Mouse (Mus musculus) kidney, postnatal 0 days (tissue): Measurements from ENCODE around the gene Csdc2. TPM values are rescaled to one million over a fixed set of nuclear protein-coding genes. Genes with fewer than 3 reads are reported as not detected.
A peak's percentile ranks its signal among the peaks of the same experiment; 100 is the strongest.

Source experiments
- ATAC-seq: fragments of 200-750 bp; cut with Nextera tagmentation; replicated peaks from 2 replicates; pipeline ENCODE4 v1.8.0; 2017; ENCODE audit warnings: low read depth, moderate number of reproducible peaks, moderate TSS enrichment, moderate library complexity; ENCODE audit not compliant: low FRiP score
- DNase-seq: peaks from one replicate; pipeline ENCODE4 v3.0.0-alpha.2; 2016; ENCODE audit warnings: low spot score
- H3K27ac ChIP-seq: fragments of 300-500 bp; sonication (generic); 2 replicates; pipeline ENCODE4 v1.5.1; 2014; ENCODE audit warnings: mild to moderate bottlenecking
- H3K27me3 ChIP-seq: fragments of 300-500 bp; sonication (generic); 2 replicates; pipeline ENCODE4 v1.6.1; 2014; ENCODE audit warnings: low read length, mixed read lengths; ENCODE audit not compliant: insufficient read depth
- H3K36me3 ChIP-seq: fragments of 300-500 bp; sonication (generic); 2 replicates; pipeline ENCODE4 v1.6.1; 2014; ENCODE audit warnings: low read length, mixed read lengths; ENCODE audit not compliant: insufficient read depth
- H3K4me1 ChIP-seq: fragments of 300-500 bp; sonication (generic); replicated peaks from 2 replicates; pipeline ENCODE4 v1.6.1; 2014; ENCODE audit warnings: antibody characterized with exemption, low read length, mixed read lengths; ENCODE audit not compliant: insufficient read depth
- H3K4me2 ChIP-seq: fragments of 300-500 bp; sonication (generic); 2 replicates; pipeline ENCODE4 v1.6.1; 2014; ENCODE audit warnings: mild to moderate bottlenecking, low read length, moderate library complexity, mixed read lengths
- H3K4me3 ChIP-seq: fragments of 300-500 bp; sonication (generic); replicated peaks from 2 replicates; pipeline ENCODE4 v1.5.1; 2014; ENCODE audit warnings: low read depth, low read length
- H3K9ac ChIP-seq: fragments of 300-500 bp; sonication (generic); 2 replicates; pipeline ENCODE4 v1.6.1; 2014; ENCODE audit warnings: low read depth, low read length
- H3K9me3 ChIP-seq: fragments of 300-500 bp; sonication (generic); replicated peaks from 2 replicates; pipeline ENCODE4 v1.6.1; 2016; ENCODE audit warnings: low read length, inconsistent platforms, mixed read lengths
- CTCF ChIP-seq: IDR thresholded peaks from 2 replicates; pipeline ENCODE4 v1.5.1; 2016; ENCODE audit warnings: antibody characterized with exemption, low read depth, mild to moderate bottlenecking, moderate library complexity
- WGBS: fragments of 180-500 bp; shearing (Covaris S2); extraction: QIAGEN DNeasy Blood & Tissue Kit; methylation state at CpG from one replicate; pipeline ENCODE4 v1.1.7; 2014; 5-methylcytosine and 5-hydroxymethylcytosine counted together
- polyA plus RNA-seq: library from polyadenylated mRNA; unstranded; fragments of >200 nt; fragmentation: Nextera tagmentation; extraction: Ambion mirVana; gene quantifications from 2 replicates; pipeline ENCODE4 v1.2.1, GENCODE M21; 2015

The Csdc2 gene
- polyA plus RNA-seq, 1 experiment from 2014 or later = 20.4 TPM

DNA sequence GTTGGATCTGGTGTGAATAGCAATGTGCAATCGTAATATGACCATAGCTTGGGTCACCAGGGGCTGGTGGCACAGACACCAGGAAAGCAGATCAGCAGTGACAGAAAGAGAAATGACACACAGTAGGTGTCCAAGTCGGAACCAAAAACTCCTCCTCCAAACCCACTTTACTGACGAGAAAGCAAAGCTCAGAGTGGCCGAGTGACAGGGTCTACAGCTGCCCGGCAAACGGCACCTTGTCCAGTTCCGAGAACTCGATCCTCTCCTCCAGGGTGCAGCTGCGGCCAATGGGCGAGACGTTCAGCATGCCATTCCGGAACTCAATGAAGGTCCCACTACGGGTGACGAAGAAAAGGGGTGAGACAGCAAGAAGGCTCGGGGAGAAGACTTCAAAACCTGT, 18.9 kb downstream of the Csdc2 start:
- no peak overlapping the region for H3K9ac ChIP-seq
- no peaks in the 10 kb centered on the region for H3K27me3 ChIP-seq
- WGBS = 86% methylated on average over 15 of the region's 15 CpGs
- DNase-seq (no peak), ATAC-seq (no peak)
- no peaks in the 10 kb centered on the region; the same call in 1 of the 2 replicates for H3K4me1 ChIP-seq
- no peak overlapping the region for H3K4me2 ChIP-seq
- no peak overlapping the region for H3K4me3 ChIP-seq
- no peak for TF ChIP-seq CTCF
- H3K27ac ChIP-seq = no peak overlapping the region
- H3K36me3 ChIP-seq = peaks cover 19% of the 10 kb centered on the region; the same call in 1 of the 2 replicates
- H3K9me3 ChIP-seq = no peaks in the 10 kb centered on the region

DNA sequence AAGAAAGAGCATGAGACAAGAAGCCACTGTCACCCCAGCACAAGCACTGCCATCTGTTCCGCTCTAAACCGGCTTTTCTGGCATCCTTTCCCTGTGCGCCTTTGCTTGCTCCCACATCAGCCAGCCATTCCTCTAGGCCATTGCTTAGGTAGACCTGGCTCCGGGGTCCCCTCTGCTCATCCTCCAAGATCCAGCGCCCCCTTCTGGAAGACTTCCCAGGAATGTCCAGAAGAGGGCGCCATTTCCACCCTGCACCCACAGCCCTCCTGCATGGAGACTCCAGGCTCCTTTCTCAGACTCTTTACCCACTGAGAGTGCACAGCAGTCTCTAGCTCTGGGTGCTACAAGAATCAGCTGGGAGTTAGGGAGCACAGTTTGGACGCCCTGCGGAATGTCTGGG, 19.9 kb downstream of the Csdc2 start:
- Histone ChIP-seq H3K36me3 (peaks cover 19% of the 10 kb centered on the region; the same call in 1 of the 2 replicates), H3K27me3 (no peaks in the 10 kb centered on the region), H3K4me1 (no peaks in the 10 kb centered on the region; the same call in 1 of the 2 replicates), H3K27ac (no peak overlapping the region), H3K4me2 (no peak overlapping the region), H3K9ac (no peak overlapping the region), H3K4me3 (no peak overlapping the region), H3K9me3 (no peaks in the 10 kb centered on the region)
- 66% methylated on average over 8 of the region's 8 CpGs for WGBS
- peak; percentile 93 for TF ChIP-seq CTCF
- peak; percentile 65 for DNase-seq
- no peak for ATAC-seq

DNA sequence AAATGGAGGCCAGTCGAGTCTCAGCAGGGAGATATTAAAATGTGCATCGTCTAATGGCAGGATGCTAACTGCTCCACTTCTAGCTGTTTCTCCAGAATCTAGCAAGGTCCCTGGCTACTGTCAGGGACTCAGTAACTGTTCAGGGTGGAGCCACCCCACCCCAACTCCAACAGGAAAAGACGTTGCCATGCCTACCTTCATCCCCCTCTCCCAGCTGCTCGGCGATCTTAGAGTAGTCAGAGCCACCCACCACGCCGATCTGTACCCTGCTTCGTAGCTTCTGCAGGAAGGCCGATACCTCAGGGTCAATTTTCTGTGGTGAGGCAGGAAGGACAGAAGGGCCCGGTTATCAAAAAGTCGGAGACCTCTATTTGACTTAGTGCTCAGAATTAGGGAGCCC, 21.0 kb downstream of the Csdc2 start:
- ATAC-seq (no peak), DNase-seq (no peak)
- H3K27me3 ChIP-seq = no peaks in the 10 kb centered on the region
- no peak overlapping the region for H3K9ac ChIP-seq
- 86% methylated on average over 11 of the region's 11 CpGs for WGBS
- no peaks in the 10 kb centered on the region; the same call in 1 of the 2 replicates for H3K4me1 ChIP-seq
- no peak for TF ChIP-seq CTCF
- no peak overlapping the region for H3K27ac ChIP-seq
- H3K4me2 ChIP-seq = no peak overlapping the region
- H3K4me3 ChIP-seq = no peak overlapping the region
- no peaks in the 10 kb centered on the region for H3K9me3 ChIP-seq
- H3K36me3 ChIP-seq = peaks cover 12% of the 10 kb centered on the region; the same call in 1 of the 2 replicates

DNA sequence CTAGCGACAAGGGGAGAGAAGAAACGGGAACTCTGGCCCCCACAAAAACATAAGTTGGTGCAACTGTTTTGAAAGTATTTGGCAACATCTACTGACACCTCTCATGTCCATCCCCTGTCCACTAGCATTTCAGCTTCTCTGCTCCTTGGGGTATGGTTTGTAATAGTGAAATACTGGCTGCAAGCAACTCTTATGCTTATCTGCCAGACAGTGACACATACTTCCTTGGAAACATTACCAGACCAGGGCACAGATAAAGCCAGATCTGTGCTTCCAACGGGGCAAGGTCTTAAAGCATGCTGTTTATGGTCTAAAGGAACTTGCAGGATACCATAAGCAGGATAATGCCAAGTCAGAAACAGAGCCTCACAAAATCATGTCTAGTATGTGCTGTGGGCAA, 22.3 kb downstream of the Csdc2 start:
- DNase-seq (no peak), ATAC-seq (no peak)
- no peak overlapping the region for H3K4me3 ChIP-seq
- H3K27ac ChIP-seq = no peak overlapping the region
- H3K4me2 ChIP-seq = no peak overlapping the region
- H3K36me3 ChIP-seq = peaks cover 10% of the 10 kb centered on the region; the same call in 1 of the 2 replicates
- 77% methylated on average over 3 of the region's 3 CpGs for WGBS
- no peaks in the 10 kb centered on the region for H3K9me3 ChIP-seq
- H3K4me1 ChIP-seq = no peaks in the 10 kb centered on the region; the same call in 1 of the 2 replicates
- no peaks in the 10 kb centered on the region for H3K27me3 ChIP-seq
- H3K9ac ChIP-seq = no peak overlapping the region
- TF ChIP-seq CTCF = no peak

DNA sequence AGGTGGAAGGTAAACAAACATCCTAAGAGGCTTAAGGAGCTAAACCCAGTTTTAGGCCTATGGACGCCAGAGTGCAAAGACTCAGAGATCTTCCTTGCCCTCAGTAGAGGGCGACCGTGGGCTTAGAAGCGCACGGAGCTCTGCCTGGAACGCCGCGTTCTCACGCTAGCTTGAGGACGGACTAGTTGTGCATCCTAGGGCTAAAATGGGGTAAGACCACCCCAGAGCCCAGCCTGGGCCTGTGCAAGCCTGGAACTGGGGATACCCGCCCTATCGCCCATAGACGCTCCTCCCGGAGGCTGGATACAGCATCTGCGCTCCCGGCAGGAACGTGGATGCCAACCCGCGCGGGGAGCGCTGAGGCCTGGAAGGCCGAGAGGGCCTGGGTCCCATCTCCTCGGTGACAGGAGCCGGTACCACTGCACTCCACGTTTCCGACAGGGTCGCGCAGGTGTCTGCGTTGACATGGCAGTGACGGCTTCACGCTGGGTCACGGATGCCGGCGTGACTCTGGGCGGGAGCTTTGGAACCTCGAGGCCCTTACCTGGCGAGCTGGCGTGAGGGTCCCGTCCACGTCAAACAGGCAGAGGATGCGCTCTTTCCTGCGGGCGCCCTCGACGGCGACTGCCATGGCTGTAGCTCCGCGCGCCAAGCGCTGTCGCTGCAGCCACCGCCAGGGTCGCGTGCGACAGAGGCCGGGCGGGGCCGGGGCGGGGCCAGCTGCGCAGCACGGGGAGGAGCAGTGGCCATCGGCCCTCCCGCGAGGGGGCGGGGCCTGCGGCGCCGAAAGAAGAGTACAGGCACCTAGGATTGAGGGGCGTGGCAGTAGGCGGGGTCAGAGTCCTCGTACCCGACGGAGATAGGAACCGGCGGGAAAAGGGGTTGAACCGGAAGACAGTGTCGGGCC, 23.9 kb downstream of the Csdc2 start, which contains the start of gene Pmm1:
Gene Pmm1, minus strand, starts transcription at position 760 of the 907 bp plus-strand sequence.
- Histone ChIP-seq H3K9ac (peak within 1 kb of the TSS; percentile 61), H3K27ac (peak within 1 kb of the TSS; percentile 82), H3K4me1 (no peaks in the 10 kb centered on the region; the same call in 1 of the 2 replicates), H3K4me3 (peak within 1 kb of the TSS; percentile 64), H3K27me3 (no peaks in the 10 kb centered on the region), H3K4me2 (peak within 1 kb of the TSS; percentile 79), H3K9me3 (no peaks in the 10 kb centered on the region), H3K36me3 (peaks cover 3% of the 10 kb centered on the region; the same call in 1 of the 2 replicates)
- DNase-seq = peak; percentile 99
- peak; percentile 73 for TF ChIP-seq CTCF
- peak; percentile 98 for ATAC-seq
- WGBS = under 1% methylated on average over 77 of the region's 77 CpGs

DNA sequence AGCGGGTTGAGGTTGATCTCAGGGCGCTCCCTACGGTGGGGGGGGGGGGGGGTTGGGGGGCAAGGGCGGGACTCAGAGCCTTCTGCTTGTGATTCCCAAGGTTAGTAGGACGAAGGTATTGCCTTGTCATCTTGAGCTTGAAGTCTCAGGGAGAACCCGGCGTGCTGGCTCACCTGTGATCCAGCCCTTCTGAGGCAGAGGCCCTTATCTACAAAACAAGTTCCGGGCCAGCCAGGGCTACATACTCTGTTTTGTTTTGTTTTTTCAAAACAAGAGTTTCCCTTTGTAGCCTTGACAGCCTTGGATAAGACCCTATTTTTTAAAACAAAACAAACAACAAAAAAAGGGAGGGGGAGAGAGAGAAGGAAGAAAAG, 24.5 kb downstream of the Csdc2 start:
- DNase-seq (no peak), ATAC-seq (no peak)
- 0 out of 2 replicates have a peak overlapping the region, but pooled peaks have one; percentile 8 for H3K27ac ChIP-seq
- H3K27me3 ChIP-seq = no peaks in the 10 kb centered on the region
- H3K36me3 ChIP-seq = no peaks in the 10 kb centered on the region
- H3K9ac ChIP-seq = no peak overlapping the region
- peak overlapping the region; percentile 79 for H3K4me2 ChIP-seq
- H3K4me3 ChIP-seq = peak overlapping the region; percentile 64
- no peaks in the 10 kb centered on the region for H3K9me3 ChIP-seq
- H3K4me1 ChIP-seq = no peaks in the 10 kb centered on the region; the same call in 1 of the 2 replicates
- no peak for TF ChIP-seq CTCF
- under 1% methylated on average over 8 of the region's 8 CpGs for WGBS
